Mouse (Mus musculus) left cerebral cortex, postnatal 36 days (tissue): ENCODE measurements around the gene Gm14525. TPM values are rescaled to one million over a fixed set of nuclear protein-coding genes. Genes with fewer than 3 reads are reported as not detected.
"Not testable (repeated sequence)": the region's sequence is repeated elsewhere in the genome, so short reads cannot be mapped to it uniquely, and the experiment has no call there.

Experiments
- DNase-seq, 2 experiments: peaks; one replicate each; pipeline ENCODE4 v3.0.0; 2021 to 2022; ENCODE audit warnings: low spot score in 2 of 2, mixed read lengths in 1 of 2
- intact Hi-C: fragments of 180-260 bp; cut with DNase I; formaldehyde crosslinking; loops from one replicate; pipeline ENCODE4 v1.15.1; 2025
- total RNA-seq, 2 experiments: library from RNA; stranded (reverse); gene quantifications; 2 replicates each; pipeline ENCODE4 v1.2.3; 2021

The Gm14525 gene
- total RNA-seq, result not detected

DNA sequence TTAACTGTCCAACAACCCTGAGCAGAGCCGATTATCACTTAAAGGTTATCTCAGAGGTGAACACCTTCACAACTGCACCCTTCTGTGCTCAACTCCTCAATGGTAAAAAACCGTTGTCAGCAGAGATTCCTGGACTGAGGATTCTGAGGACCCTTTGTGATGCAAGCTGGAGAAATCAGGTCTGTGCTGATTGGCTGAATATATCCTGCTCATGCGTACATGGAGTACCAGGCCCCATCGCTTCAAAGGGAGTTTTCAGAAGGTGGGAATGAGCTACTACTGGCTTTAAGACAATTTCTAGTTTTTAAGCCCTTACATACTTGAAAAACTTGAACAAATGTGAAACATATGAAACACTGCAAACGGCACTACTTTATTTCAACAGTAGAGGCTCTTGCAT is at the start of gene Gm14525:
Gene Gm14525 (minus strand): TSS at position 101 of the 400 bp plus-strand sequence.
- intact Hi-C loops, result not testable (repeated sequence)

More for the DNA sequence above, at the start of gene Gm14525:
- not testable (repeated sequence) for DNase-seq

Other genes with a start within 250 kb of the Gm14525 start
- not detected for gene Slx, start 157.1 kb downstream of the Gm14525 start, total RNA-seq
- gene Gm6121, start 233.1 kb upstream of the Gm14525 start, total RNA-seq, result not detected